Mouse (Mus musculus): Measurements from ENCODE around the gene Cdc42bpb.

DNA sequence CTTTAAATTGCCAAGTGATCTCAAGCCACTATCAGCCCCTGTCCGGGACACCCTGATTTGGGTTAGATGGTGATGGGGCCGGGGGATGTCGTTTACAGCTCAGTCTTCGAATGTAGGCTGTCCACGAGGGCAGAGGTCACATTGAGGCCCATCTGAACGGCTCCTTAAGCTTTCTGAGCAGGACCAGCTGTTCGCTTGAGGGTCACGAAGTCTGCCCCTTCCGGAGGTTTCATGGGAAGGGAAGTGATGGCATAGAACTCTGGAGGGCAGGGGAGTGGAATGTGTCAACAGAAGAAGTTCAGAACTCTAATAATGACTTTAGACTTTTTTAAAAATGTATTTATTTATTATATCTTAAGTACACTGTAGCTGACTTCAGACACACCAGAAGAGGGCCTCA, 47.0 kb upstream of the Cdc42bpb start:
- no peak for TF ChIP-seq CTCF (IDR thresholded peaks at IDR 0.05)
- TF ChIP-seq POLR2A (IDR thresholded peaks at IDR 0.05; ENCODE audit: insufficient read depth, low read depth, low read length): no peak

All from heart, adult 2 months (tissue).